Mouse (Mus musculus): ENCODE data around the gene Clasp2. TPM values are rescaled to one million over a fixed set of nuclear protein-coding genes. Genes with fewer than 3 reads are reported as not detected.
"Not testable (repeated sequence)": the region's sequence is repeated elsewhere in the genome, so short reads cannot be mapped to it uniquely, and the experiment has no call there.

Gene Clasp2
- polyA plus RNA-seq, 1 experiment, result 71.5 TPM

DNA sequence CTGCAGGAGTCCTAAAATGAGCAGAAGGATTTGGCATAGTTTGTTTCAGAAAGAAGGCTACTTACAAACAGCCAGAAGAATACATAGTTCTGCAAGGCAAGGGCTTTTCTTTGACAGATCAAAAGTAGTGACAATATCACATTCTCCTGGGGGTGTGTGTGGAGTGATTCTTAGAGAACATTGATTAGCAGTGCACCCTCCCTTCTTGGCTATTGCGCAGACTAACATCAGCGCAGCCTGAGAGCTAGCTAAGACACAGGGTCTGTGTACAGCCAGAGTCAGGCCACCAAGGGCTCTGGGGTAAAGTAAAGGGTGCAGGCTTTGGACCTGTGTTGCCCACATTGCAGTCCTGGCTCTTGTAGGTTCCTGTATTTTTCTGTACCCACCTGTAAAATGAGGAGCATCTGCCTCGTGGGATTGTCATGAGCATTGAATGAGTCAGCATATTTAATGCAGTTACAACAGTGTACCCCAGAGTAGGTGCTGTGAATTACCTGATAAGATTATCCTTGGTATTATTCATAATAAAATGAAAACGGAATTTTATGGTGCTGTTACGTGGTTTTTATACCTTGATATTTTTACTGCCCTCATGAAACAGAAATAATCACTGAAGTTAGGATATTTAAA, 122.2 kb downstream of the Clasp2 start:
- no peaks in the 10 kb centered on the region for H3K27me3 ChIP-seq (ENCODE audit: control insufficient read depth, insufficient read depth, low read length, poor library complexity, severe bottlenecking)
- no peak overlapping the region for H3K9ac ChIP-seq (ENCODE audit: low read depth, poor library complexity, severe bottlenecking)
- no peaks in the 10 kb centered on the region for H3K9me3 ChIP-seq (replicated peaks; ENCODE audit: control insufficient read depth, insufficient read depth, low read length, poor library complexity, severe bottlenecking)
- no peaks in the 10 kb centered on the region for H3K4me1 ChIP-seq (ENCODE audit: control insufficient read depth, insufficient read depth, low read length)
- no peak overlapping the region for H3K27ac ChIP-seq (ENCODE audit: insufficient read depth, low read length)
- H3K36me3 ChIP-seq (ENCODE audit: control insufficient read depth, insufficient read depth, low read length, poor library complexity, severe bottlenecking), result peaks cover 2% of the 10 kb centered on the region
- H3K4me3 ChIP-seq (ENCODE audit: low read depth, low read length), result no peak overlapping the region
- TF ChIP-seq CTCF (IDR thresholded peaks at IDR 0.05; ENCODE audit: low read depth, low read length) (no peak), EP300 (IDR thresholded peaks at IDR 0.05; ENCODE audit: insufficient read depth, low read depth, low read length) (no peak), POLR2A (IDR thresholded peaks at IDR 0.05; ENCODE audit: insufficient read depth, low read length) (no peak)

GRCm38 (mm10) chr9:113867951-113868350, 126.7 kb downstream of the Clasp2 start:
- H3K9ac ChIP-seq (ENCODE audit: low read depth, poor library complexity, severe bottlenecking), result no peak overlapping the region
- H3K9me3 ChIP-seq (replicated peaks; ENCODE audit: control insufficient read depth, insufficient read depth, low read length, poor library complexity, severe bottlenecking), result no peaks in the 10 kb centered on the region
- TF ChIP-seq EP300 (IDR thresholded peaks at IDR 0.05; ENCODE audit: insufficient read depth, low read depth, low read length), result no peak
- TF ChIP-seq POLR2A (IDR thresholded peaks at IDR 0.05; ENCODE audit: insufficient read depth, low read length), result no peak
- TF ChIP-seq CTCF (IDR thresholded peaks at IDR 0.05; ENCODE audit: low read depth, low read length), result no peak
- H3K27ac ChIP-seq (ENCODE audit: insufficient read depth, low read length), result no peak overlapping the region
- no peak overlapping the region for H3K4me3 ChIP-seq (ENCODE audit: low read depth, low read length)
- no peaks in the 10 kb centered on the region for H3K27me3 ChIP-seq (ENCODE audit: control insufficient read depth, insufficient read depth, low read length, poor library complexity, severe bottlenecking)
- peaks cover 14% of the 10 kb centered on the region for H3K36me3 ChIP-seq (ENCODE audit: control insufficient read depth, insufficient read depth, low read length, poor library complexity, severe bottlenecking)
- H3K4me1 ChIP-seq (ENCODE audit: control insufficient read depth, insufficient read depth, low read length), result no peaks in the 10 kb centered on the region

GRCm38 (mm10) chr9:113894903-113895302, 153.6 kb downstream of the Clasp2 start:
- Histone ChIP-seq H3K9me3 (replicated peaks; ENCODE audit: control insufficient read depth, insufficient read depth, low read length, poor library complexity, severe bottlenecking) (no peaks in the 10 kb centered on the region), H3K4me3 (ENCODE audit: low read depth, low read length) (no peak overlapping the region), H3K36me3 (ENCODE audit: control insufficient read depth, insufficient read depth, low read length, poor library complexity, severe bottlenecking) (peaks cover 3% of the 10 kb centered on the region), H3K27me3 (ENCODE audit: control insufficient read depth, insufficient read depth, low read length, poor library complexity, severe bottlenecking) (no peaks in the 10 kb centered on the region), H3K4me1 (ENCODE audit: control insufficient read depth, insufficient read depth, low read length) (no peaks in the 10 kb centered on the region), H3K9ac (ENCODE audit: low read depth, poor library complexity, severe bottlenecking) (no peak overlapping the region), H3K27ac (ENCODE audit: insufficient read depth, low read length) (no peak overlapping the region)
- no peak for TF ChIP-seq EP300 (IDR thresholded peaks at IDR 0.05; ENCODE audit: insufficient read depth, low read depth, low read length)
- TF ChIP-seq CTCF (IDR thresholded peaks at IDR 0.05; ENCODE audit: low read depth, low read length), result no peak
- TF ChIP-seq POLR2A (IDR thresholded peaks at IDR 0.05; ENCODE audit: insufficient read depth, low read length), result no peak

GRCm38 (mm10) chr9:113903136-113903535, 161.9 kb downstream of the Clasp2 start:
- Histone ChIP-seq H3K36me3 (ENCODE audit: control insufficient read depth, insufficient read depth, low read length, poor library complexity, severe bottlenecking) (peaks cover 9% of the 10 kb centered on the region), H3K27me3 (ENCODE audit: control insufficient read depth, insufficient read depth, low read length, poor library complexity, severe bottlenecking) (no peaks in the 10 kb centered on the region), H3K4me1 (ENCODE audit: control insufficient read depth, insufficient read depth, low read length) (no peaks in the 10 kb centered on the region), H3K9ac (ENCODE audit: low read depth, poor library complexity, severe bottlenecking) (no peak overlapping the region), H3K9me3 (replicated peaks; ENCODE audit: control insufficient read depth, insufficient read depth, low read length, poor library complexity, severe bottlenecking) (no peaks in the 10 kb centered on the region), H3K27ac (ENCODE audit: insufficient read depth, low read length) (no peak overlapping the region), H3K4me3 (ENCODE audit: low read depth, low read length) (no peak overlapping the region)
- no peak for TF ChIP-seq POLR2A (IDR thresholded peaks at IDR 0.05; ENCODE audit: insufficient read depth, low read length)
- no peak for TF ChIP-seq CTCF (IDR thresholded peaks at IDR 0.05; ENCODE audit: low read depth, low read length)
- TF ChIP-seq EP300 (IDR thresholded peaks at IDR 0.05; ENCODE audit: insufficient read depth, low read depth, low read length), result no peak

GRCm38 (mm10) chr9:113904315-113904714, 163.0 kb downstream of the Clasp2 start:
- peaks cover 18% of the 10 kb centered on the region for H3K36me3 ChIP-seq (ENCODE audit: control insufficient read depth, insufficient read depth, low read length, poor library complexity, severe bottlenecking)
- H3K4me3 ChIP-seq (ENCODE audit: low read depth, low read length); H3K9me3 ChIP-seq (replicated peaks; ENCODE audit: control insufficient read depth, insufficient read depth, low read length, poor library complexity, severe bottlenecking); H3K27me3 ChIP-seq (ENCODE audit: control insufficient read depth, insufficient read depth, low read length, poor library complexity, severe bottlenecking); H3K27ac ChIP-seq (ENCODE audit: insufficient read depth, low read length); H3K9ac ChIP-seq (ENCODE audit: low read depth, poor library complexity, severe bottlenecking); H3K4me1 ChIP-seq (ENCODE audit: control insufficient read depth, insufficient read depth, low read length): not testable (repeated sequence)

DNA sequence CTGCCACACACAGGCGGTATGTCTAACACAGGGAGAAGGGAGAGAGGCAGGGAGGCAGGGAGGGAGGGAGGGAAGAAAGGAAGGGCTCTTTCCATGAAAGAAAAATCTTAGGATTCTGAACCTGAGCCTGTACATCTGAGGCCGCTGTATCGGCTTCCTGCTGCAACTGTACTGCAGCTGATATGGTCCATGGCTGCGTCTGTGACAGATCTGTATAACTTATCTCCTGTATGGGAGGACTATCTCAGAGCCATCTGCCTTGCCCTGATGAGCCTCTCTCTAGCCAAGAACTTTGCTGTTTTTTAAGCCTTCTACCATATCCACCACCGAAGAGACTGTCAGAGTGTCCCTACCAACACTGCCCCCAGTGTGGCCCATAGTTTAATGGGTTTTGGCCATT, 174.5 kb downstream of the Clasp2 start:
- TF ChIP-seq EP300 (IDR thresholded peaks at IDR 0.05; ENCODE audit: insufficient read depth, low read depth, low read length) (no peak), POLR2A (IDR thresholded peaks at IDR 0.05; ENCODE audit: insufficient read depth, low read length) (no peak), CTCF (IDR thresholded peaks at IDR 0.05; ENCODE audit: low read depth, low read length) (no peak)
- H3K9me3 ChIP-seq (replicated peaks; ENCODE audit: control insufficient read depth, insufficient read depth, low read length, poor library complexity, severe bottlenecking), result no peaks in the 10 kb centered on the region
- H3K4me1 ChIP-seq (ENCODE audit: control insufficient read depth, insufficient read depth, low read length), result no peaks in the 10 kb centered on the region
- H3K36me3 ChIP-seq (ENCODE audit: control insufficient read depth, insufficient read depth, low read length, poor library complexity, severe bottlenecking), result no peaks in the 10 kb centered on the region; the same call in none of the 2 replicates
- H3K4me3 ChIP-seq (ENCODE audit: low read depth, low read length), result no peak overlapping the region
- no peak overlapping the region for H3K27ac ChIP-seq (ENCODE audit: insufficient read depth, low read length)
- H3K27me3 ChIP-seq (ENCODE audit: control insufficient read depth, insufficient read depth, low read length, poor library complexity, severe bottlenecking), result no peaks in the 10 kb centered on the region
- H3K9ac ChIP-seq (ENCODE audit: low read depth, poor library complexity, severe bottlenecking), result no peak overlapping the region

All from ES-Bruce4 (cell line).